Mouse (Mus musculus) cortical plate, adult 2 months (tissue): ENCODE data around the gene 5530401A14Rik.

Experiments used
- CTCF ChIP-seq: fragments of 200-500 bp; IDR thresholded peaks from 2 replicates; pipeline ENCODE4 v1.5.1; 2011; ENCODE audit warnings: mild to moderate bottlenecking, control low read depth, low read length; ENCODE audit not compliant: insufficient read depth; ENCODE audit errors: extremely low read depth
- POLR2A ChIP-seq: fragments of 200-500 bp; IDR thresholded peaks from 2 replicates; pipeline ENCODE4 v1.6.1; 2011; ENCODE audit warnings: mild to moderate bottlenecking, low read length, control low read depth; ENCODE audit not compliant: insufficient read depth; ENCODE audit errors: extremely low read depth

DNA sequence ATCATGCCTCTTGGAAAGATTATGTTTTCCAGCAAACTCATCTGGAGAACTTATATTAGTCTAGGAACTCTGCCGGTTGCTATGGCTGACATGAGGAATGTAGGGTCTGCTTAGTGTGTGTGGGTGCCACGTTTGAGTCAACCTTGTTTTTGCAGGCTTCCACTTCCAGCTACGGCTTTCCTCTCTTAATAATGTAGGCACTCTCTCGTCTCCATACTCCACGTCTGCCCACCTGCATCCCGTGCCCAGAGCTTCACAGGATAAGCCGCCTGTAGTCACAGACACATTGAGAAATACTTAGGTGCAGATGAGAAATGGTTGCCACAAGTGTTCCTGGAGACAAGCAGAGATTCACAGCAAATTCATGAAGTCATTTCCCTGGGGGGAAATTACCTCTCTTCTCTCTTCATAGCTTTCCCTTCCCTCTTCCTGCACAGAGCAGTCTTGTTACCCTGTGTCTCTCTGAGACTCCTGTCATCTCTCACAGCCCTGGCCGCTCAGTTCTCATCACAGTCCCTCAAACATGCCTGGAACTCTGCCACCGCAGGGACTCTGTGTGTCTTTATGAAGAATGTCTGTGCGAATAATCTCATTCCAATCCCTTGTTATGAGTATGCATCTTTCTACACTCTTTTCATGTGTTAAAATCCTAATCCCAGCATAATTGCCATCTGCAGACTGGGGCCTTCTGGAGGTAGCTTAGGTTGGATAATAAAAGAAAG is 5.3 kb downstream of the 5530401A14Rik start:
- TF ChIP-seq POLR2A (no peak), CTCF (no peak)
